Mouse (Mus musculus): ENCODE measurements around the gene Cbx4.
A peak's percentile ranks its signal among the peaks of the same experiment; 100 is the strongest.

Cbx4 gene

DNA sequence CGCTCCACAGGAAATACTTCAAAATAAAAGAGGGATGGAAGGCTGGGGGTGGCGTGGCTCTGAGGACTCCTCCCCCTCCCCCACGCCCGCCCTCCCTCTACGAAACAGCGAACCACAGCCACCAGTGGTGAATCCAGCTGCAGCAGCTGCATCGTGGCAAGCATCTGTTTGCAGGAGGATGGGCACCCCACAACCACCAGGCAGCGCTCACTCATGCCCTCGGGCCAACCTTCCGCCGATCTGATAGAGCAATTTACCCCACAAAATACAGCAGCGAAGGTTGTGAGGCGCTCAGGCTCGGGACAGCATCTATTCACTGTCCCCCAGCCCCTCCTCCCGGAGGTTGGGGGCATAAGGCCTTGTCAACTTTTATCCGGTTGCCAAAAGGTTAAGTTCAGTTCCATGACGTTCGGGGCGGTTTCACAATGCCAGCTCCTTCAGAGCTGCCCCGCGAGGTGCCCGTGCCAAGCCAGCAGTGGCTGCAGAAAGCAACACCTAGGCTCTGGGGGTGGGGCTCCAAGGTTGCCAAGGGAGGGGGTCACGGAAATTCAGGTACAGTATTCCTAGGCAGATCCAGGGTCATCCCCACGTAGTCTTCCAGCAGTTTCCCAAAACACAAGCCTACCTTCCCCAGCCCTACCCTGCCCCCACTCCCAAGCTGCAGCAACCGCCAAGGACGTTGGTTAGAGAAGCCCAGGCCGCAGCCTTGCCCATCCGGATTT lies 2.1 kb downstream of the Cbx4 start:
- DNase-seq: peak; percentile 49

DNA sequence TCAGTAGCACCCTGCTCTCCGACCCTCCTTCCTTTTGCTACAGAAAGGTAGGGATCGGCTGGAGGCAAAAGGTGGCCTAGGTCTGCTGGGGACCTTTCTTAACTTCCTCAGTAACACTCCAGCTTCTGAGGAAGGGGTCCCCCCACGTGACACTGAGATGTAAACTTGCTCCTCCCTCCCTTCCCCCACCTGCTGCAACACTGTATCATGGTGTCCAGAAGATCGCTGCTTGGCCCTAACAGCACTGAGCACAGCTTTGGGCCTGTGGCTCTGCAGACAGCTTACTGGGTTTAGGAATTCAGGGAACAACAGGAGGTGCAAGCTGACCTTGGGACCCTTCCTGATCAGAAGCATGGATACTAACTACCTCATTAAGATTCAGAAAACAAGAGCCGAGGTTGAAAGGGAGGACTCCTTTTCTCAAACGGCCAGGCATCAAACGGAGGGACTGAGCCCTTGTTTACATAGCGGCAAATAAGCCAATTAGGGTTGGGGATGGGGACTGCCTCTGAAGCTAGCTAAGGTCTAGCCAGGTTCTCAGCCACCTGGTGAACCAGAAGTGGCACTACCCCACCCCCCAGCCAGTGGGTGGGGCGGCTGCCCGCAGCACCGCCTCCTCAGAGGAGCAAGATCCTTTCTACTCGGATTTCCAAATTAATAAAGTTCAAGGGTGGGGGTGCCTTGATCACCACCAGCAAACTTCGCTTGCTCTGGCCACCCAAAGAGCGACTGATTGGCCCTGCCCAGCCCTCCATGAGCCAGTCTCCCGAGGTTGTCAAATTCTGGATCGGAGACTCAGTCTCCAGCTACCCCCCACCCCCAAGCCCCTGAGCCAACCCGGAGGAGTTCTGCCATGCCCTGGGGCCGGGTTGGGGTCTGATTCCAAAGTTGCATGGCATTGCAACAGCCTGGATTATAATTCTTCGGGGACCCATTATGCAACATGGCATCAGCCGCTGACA lies 3.1 kb downstream of the Cbx4 start:
- peak; percentile 20 for DNase-seq

DNA sequence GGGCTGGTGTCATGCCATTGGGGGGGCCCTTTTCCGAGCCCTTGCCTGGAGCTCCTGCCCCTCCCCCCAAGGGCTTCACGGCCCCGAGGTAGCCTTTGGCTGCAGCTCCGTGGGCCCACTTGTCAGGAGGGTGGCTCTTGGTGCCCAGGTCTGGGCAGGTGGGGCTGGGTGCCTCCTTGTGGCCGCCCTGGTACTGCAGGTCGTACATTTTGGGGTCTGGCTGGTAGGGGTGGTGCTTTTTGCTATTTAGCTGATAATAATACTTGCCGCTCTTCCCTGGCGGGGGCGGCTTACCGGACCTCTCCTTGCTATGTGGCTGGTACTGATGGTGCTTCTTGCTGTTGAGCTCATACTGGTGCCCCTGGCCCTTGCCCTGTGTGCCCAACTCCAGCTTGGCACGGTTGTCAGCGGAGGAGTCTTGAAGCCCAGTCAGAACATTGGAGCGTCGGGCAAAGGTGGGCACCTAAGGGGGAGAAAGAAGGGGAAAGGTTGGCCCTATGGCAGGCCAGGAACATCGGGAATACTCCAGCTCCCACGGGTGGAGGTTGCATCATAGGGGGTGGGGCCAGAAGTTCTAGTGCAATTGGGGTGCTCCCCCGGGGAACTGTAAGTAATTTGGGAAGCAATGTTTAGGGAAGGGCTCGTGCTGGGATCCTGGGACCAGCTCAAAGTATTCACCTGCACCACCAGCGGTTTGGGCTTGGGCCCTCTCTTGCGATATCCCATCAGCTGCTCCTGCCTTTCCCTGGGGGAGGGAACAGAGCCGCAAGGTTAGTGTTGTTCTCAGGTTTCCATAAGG lies 4.0 kb downstream of the Cbx4 start:
- DNase-seq: peak; percentile 51

DNA sequence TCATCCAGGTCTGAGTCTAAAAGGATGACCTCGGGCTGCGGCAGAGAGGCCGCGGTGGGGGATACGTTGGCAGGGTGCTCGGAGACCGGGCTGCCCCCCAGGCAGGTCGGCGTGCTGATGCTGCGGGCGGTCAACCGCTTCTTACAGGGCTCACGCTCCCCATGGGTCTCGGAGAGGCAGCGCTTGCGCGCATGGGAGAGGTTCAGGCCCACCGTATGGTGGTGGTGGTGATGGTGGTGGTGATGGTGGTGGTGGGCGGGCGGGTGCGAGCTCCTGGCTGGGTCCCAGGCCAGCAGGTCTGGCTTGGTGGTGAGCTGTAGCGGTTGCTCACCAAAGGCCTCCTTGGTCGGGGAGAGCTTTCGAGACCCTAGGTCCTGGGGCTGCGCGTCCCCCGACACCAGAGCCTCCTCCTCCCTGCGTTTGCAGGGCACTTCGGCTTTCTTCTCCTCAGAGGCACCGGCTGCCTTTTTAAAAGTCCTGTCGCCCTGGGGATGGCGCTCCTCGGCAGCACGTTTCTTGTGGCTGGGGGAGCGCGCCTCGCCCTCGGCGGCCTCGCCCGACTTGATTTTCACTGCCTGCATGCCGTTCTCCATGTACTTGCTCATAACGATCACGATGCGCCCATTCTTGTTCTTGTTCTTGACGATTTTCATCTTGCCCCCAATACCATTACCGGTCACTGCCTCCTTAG lies 4.7 kb downstream of the Cbx4 start:
- peak; percentile 22 for DNase-seq

DNA sequence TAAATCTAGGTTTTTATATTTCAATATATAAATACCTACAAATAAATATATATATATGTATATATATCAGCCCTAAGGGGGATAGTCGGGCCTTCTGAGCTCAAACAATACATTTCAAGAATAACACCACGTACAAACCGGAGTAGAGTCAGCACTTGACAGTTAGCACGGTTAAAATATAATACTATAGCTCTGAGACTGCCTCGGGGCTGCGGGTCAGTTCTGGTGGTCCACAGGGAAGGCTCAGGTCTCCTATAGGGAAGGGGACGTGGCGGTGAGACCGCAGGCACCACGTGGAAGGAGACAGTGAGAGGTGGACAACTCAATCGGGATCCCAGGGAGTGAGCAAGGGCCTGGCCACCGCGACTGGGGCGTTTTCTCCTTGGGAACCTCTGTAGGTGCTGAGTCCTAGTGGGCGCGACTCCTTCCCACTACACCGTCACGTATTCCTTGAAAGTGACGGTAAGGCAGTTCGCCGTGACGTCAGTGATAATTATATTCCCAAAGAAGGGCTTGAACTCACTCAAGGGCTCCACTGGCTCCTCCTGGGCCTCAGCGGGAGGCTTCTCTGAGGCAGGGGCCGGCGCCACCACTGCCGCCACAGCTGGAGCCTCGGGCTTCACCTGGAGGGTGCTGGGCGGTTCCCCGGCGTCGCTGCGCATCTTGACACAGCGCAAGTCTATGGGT lies 5.4 kb downstream of the Cbx4 start:
- no peak for DNase-seq

DNA sequence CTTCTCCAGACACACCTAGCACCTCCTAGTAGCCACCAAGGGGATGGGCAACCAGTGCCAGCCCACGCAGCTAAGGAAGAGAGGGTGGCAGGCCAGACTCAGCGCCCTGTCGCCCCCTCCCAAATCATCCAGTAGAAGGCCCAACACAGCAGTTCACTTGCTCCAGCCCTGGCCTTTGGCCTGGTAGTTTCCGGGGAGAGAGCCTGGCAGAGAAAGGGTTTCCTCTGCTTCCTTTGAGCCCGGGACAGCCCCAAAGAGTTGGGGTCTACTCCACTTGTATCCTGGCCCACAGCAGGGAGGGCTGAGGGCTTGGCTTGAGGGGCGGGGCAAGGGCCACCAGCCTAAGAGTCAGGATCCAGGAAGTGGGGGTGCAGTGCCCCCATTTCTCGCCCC lies 6.6 kb downstream of the Cbx4 start:
- DNase-seq: no peak

DNA sequence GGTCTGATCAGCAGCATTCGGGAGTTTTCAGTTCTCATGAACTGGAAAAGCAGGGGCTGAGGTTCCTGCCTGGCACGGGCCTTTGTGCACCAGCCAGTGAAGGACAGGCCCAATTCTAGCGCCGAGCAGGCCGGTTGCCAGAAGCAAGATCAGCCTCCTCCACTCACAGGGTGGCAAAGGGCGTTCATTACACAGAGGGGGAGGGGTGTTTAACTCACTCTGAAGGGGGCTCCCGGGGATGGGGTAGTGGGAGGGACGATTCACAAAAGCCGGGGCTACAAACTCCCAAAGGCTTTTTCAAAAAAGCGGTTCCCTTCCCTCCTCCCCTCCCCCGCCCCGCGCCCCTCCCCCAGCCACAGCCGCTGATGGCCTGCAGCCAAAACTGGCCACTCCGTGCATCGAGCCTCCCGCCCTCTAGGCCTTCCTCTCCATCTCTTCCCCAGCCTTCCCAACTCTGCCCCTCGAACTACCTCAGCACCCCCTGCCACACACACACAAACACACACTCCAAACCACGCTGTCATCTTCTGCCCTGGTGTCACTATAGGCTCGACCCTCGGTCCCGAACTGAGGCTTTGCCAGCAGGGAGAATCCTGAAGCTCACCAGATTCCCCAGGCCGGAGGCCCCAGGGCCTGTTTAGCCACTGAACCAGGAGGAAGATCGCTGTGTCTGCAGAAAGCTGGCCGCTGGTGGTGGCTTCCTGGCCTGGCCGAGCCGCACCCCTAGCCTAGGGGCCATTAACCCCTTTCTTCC lies 7.2 kb downstream of the Cbx4 start:
- peak; percentile 30 for DNase-seq

DNA sequence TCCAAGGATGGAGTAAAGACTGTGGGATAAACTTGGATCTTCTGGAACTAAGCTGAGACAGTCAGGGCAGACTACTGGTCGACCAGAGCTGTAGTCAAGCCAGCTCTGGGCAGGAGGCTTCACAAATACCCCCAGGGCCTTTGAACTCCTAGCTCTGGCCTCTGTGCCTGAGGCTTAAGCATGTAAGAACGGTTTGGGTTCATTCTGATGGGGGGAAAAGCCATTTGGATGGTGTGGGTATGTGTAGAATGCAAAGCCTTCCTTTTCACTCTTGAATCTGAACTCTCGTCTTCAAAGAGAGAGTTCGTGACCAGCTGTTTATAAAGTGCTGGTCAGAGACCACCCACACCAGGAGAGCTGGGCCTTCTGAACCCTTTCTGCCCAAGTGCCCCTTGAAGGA lies 8.3 kb downstream of the Cbx4 start:
- no peak for DNase-seq

DNA sequence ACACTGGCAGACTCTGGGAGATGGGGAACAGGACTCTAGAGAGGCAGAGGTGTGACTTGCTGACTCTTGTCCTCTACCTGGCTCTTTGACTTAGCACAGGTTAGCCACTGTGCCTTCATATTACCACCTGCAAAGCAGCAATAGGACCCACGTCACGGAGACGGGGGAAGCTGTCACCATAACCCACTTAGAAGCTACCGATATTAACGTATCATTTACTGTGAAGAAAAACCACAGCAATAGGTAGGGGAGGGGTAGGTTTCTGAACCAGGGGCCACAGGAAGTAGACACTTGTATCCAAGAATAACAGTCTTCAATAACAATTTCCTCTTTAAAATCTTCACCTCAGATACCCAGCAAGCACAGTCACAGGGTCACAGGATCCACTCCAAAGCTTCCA lies 10.2 kb downstream of the Cbx4 start:
- no peak for DNase-seq

DNA sequence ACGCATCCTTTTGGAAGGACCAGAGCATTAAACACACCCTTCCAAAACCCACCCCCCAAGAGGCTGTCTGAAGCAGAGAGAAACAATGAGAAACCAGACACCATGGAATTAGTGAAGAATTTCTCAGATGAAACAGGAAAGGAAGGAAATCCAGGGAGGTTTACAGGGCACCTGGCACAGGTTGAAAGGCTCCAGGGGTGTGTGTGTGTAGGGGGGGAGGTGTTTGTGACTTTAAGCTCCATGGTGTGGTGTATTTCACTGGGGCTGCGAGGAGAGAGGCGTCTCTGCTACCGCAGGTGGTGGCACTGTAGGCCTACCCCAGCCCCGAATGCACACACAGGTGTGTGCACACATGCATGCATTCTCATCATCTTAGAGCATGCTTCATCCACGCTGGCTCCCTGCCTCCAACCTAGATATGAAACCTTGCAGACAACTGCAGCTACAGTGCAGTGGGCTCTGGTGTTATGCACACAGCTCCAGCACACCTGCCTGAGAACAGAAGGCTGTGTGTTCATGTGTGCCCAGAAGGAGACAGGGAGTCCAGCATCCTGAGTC lies 12.1 kb downstream of the Cbx4 start:
- DNase-seq: no peak

DNA sequence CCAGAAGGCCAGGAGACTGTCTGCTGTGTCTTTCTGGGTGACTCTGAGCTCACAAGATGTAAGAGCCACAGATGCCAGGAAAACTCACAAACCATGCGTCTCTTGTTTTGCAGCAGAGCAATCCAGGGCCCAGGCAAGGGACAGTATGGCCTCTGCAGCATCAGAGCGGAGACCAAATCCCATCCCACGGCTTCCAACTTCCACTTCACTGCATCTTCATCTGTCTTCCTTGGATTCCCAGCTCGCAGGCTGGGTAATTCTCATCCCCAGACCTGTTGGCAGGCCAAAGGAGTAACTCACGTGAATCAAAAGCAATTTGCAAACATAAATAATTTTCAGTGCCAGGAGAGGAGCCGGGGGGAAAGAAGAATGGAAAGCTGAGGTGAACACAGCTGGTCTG lies 13.0 kb downstream of the Cbx4 start:
- no peak for DNase-seq

DNA sequence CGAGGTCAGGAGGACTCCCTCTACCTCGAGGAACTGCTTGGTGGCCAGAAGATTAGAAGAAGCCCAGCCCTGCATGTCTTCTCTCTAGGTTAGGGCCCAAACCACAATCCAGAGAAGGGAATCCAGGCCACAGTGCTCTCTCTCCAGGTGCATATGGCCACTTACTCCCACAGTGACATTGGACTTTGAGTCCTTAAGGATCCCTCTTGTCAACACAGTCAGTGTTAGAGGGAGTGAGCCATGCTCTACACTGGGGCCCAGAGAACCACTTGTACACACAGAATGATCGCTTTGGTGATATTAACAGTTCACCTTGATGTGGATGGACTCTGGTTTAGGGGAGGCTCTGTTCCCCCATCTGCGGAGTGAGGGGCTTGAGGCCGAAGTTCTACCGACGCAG lies 13.8 kb downstream of the Cbx4 start:
- DNase-seq: no peak

DNA sequence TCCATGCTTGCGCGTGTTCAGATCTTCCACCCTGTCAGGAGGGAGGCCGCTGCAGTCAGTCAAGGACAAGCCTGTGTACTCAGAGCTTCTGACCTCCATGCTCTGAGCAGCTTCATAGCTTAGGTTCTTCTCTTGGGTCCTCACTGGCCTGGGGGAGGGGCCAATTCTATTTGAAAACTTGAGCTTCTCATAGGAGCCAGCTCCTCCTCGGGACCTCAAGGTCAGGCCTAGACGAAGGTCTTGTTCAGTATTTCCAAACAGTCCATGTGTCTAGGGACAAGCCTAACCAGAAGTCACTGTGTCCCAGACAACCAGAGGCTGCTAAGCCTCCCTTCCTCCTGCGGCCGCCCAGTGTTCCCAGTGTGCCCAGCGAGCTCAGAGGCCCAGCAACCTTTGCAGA lies 19.2 kb downstream of the Cbx4 start:
- no peak for DNase-seq

DNA sequence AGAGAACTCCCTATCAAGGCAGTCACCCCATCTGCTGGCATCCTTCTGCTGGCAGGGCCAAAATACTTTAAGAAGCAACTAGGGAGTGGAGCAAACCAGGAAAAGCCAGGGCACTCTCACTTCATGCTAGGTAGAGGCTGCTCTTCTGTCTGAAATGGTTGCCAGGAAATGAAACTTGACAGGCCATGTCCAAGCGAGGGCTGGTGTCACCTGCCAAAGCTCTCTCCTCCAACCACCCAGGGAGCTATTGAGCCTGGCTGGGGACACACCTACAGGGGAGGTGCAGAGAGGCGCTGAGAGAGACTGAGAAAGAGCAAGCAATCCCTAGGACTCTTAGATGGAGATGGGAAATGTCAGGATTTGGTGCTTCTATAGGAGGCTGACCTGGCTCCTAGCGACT lies 26.8 kb downstream of the Cbx4 start:
- no peak for DNase-seq

DNA sequence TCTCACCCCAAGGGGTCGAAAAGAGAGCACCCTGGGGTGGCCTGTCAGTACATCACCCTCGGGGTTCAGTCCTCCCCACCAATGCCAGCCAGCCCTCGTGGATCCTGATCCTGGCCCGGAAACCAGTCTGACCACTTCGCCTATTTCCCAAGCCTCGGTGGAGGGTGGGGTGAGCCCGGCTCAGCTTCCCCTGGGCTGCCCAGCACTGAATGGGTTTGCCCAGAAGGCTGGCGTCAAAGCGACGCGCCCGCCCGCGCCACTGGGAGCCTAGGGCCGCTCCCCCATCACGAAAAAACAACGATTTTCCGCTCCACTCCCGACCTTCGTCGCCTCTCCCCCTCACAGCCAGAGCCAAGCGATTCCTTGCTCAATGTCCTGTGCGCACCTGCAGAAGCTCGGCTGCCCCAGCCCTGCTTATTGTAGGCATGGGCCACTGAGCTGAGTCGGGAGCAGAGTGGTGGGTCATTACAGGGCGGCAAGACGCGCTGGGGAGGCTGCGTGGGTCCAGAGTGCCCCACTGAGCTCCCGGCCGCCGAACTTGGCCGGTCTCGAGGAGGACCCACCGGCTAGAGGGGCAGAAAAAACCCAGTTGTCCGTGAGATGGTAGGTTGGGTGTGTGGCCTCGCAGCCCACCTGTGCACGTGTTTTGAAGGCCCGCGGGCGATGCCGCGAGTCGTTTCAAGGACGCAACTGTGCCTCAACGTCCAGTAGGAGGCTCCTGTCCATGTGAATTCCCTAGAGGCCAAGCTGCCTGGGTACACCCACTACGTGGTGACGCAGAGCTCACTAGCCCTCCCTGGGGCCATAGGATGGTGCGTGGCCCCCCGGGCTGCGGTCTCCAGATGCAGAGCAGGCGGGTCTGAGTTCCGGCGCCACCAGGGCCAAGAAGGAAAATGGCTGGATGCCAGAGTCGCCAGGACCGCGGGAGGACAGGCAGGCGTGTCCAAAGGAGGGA lies 27.7 kb downstream of the Cbx4 start:
- peak; percentile 16 for DNase-seq

DNA sequence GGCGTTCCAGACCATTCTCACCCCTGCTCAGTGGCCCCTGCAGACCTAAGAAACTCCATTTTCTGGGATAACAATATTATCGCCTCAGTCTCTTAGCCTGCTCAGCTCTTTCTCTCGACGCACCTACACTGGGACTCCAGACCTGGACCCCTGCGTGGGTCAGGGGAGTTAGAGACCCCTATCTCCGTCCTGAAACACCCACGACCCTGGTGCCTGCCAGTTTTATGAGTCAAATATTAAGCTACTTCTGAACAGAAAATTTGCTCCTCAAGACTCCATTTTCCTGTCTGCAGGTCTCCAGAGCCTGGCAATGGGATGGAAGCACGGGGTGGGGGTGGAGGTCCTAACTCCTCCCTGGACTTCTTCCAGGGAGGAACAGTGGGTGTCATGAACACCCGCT lies 28.7 kb downstream of the Cbx4 start:
- no peak for DNase-seq

DNA sequence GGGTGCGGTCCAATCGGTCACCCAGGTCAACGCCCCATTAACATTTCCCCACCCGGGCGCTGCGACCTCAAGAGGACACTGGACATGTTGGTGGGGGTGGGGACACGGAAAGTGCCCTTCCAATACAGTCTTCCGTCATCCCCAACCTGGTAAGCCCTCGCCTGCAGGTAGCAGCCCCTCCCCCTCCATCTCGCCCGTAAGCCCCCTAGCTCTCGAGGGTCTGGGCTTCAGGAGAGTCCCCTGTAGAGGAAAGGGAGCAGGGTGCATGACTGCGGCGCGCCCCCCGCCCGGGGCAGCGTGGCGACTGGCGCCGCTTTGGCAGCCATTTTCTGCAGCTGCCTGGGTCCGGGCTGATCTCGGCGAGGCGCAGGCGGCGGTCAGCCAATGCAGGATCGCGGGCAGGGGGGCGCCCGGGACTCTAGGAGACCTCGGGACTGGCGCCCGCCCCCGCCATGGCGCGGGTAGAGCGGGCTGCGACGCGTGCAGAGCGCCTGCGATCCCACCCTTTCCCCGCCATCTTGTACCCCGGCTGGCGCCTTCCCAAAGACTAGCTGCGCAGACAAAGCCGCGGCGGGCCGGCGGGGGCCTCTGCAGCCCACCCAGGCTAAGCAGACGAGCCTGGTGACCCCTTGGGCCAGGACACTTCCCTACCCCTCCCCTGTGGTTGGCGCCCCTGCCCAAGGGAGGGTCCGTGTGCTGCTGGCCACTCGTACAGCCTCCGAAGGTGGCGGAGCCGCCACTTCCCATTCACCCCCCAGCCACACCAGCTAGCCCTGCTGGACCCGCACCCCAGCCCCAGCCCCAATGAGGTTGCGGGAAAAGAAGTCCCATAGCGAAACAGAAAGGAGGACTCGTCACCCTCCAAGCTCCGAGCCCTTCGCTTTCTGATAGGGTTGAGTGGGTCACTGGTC lies 29.5 kb downstream of the Cbx4 start:
- DNase-seq: peak; percentile 20

DNA sequence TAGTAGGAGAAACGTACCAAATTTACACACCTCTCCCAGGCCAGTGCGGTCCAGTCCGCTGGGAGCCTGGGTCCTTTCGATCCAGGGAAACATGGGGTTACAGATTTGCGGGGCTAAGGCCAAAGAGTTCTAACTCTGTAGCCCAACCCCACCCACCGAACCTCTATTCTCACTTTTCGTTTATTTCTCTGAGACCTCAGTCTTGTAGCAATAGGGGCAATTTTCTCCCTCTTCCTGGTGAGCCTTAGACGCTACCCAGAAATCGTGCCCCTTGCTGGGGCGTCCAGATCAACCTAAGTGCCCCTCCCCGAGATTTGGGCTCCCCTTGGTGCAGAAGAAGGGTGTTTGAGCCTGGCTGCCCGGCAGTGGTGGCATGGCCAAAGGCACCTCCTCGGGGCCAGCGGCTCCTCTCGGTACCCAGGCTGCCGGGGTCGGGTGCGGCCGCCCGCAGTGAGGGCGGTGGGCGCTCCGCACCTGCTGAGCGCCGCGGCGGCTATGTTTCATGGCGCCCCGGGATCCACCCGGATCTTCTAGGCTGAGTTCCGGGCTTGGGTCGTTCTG lies 30.4 kb downstream of the Cbx4 start:
- DNase-seq: peak; percentile 18
